In the genomic region with DNA sequence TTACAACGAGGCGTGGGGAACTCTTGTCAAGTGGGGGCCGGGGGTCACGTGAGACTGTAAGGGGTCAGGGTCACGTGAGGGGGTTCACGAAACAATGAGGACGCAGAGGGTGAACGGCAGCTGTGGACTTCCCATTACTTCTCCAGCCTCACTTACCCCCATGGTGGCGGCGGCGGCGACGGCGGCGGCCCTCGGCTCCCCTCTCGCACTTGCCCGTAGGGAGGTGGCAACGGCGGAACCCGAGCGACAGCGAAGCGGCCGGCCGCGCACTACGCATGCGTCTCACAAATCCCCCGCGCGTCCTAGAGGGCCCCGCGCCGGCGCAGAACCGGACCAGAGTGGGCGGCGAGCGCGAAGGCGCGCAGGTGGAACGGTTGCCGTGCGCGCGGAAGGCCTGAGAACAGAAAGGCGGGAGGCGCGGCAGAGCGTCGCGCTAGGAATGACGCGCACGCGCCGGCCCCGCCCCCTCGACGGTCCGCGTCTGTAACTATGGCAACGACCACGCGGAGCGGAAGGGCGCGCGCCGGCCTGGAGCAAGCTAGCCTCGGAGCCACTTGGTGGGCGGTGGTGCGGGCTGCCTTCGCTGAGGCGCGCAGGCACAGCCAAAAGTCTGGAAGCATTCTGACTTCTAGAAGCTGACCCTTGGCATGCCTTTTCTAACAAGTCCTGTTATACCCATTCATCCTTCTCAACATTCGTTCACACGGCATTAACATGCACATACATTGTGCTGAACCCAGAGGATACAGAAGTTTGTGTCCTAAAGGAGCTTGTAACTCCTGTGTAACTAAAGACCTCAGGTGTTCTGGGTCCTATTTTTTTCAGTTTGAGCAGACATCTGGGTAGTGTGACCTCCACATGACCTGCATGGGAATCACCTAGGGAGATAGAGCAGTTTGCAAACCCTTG, we compare ENCODE assay signal across 8 mouse cellular contexts. TPM values are rescaled to one million over a fixed set of nuclear protein-coding genes. Genes with fewer than 3 reads are reported as not detected.
DNase-seq lines count a peak whose midpoint lies in the region; ATAC-seq lines count a peak whose summit lies in the region.

Gene Naa40 (minus strand): TSS at position 402 of the 909 bp plus-strand sequence.

- H3K27me3 ChIP-seq in hindbrain, embryonic 16.5 days (replicated peaks; ENCODE audit: control insufficient read depth, insufficient read depth, low read length): no peaks in the 10 kb centered on the region

- no peaks in the 10 kb centered on the region for H3K9me3 ChIP-seq in hindbrain, embryonic 16.5 days (ENCODE audit: control insufficient read depth, low read length)

- 0 out of 2 replicates have a peak, but pooled peaks cover 3% of the 10 kb centered on the region for H3K36me3 ChIP-seq in hindbrain, embryonic 16.5 days (ENCODE audit: control insufficient read depth, insufficient read depth, low read length)
- H3K36me3 ChIP-seq in macrophage (ENCODE audit: inconsistent target): no peaks in the 10 kb centered on the region; the same call in 1 of the 2 replicates

- H3K27ac ChIP-seq in hindbrain, embryonic 16.5 days (ENCODE audit: low read depth, low read length): peak within 1 kb of the TSS; percentile 75
- H3K27ac ChIP-seq in macrophage: peak within 1 kb of the TSS; percentile 76

- peaks cover 46% of the 10 kb centered on the region for H3K79me2 ChIP-seq in macrophage (ENCODE audit: inconsistent target)

- peak within 1 kb of the TSS; percentile 95 for H3K4me2 ChIP-seq in hindbrain, embryonic 16.5 days (ENCODE audit: low read length)

- WGBS in hindbrain, embryonic 16.5 days: under 1% methylated on average over 72 of the region's 80 CpGs
- WGBS in macrophage (ENCODE audit: missing documents): under 1% methylated on average over 78 of the region's 80 CpGs

- ATAC-seq in hindbrain, embryonic 16.5 days: peak; percentile 98

- peak within 1 kb of the TSS; percentile 78 for H3K9ac ChIP-seq in hindbrain, embryonic 16.5 days (ENCODE audit: low read depth, low read length)

- H3K4me3 ChIP-seq in hindbrain, embryonic 16.5 days (ENCODE audit: low read length): peak within 1 kb of the TSS; percentile 55
- H3K4me3 ChIP-seq in macrophage (ENCODE audit: inconsistent target): peak within 1 kb of the TSS; percentile 86

- peak; percentile 93 for DNase-seq in T-cell, adult 2 months (ENCODE audit: low spot score)
- peak; percentile 91 to 96 for DNase-seq in cerebellum, postnatal 36 days
- peak; percentile 89 for DNase-seq in gastrocnemius, adult 18-20 months (ENCODE audit: low spot score)
- peak; percentile 85 to 95 for DNase-seq in left cerebral cortex, adult 18-20 months (ENCODE audit: low spot score in 2 of 2)
- peak; percentile 94 for DNase-seq in right cerebral cortex, adult 18-20 months
- peak; percentile 77 for DNase-seq in urinary bladder, postnatal 10 days (ENCODE audit: low spot score)

- H3K4me1 ChIP-seq in hindbrain, embryonic 16.5 days (ENCODE audit: control insufficient read depth, insufficient read depth, low read depth, low read length): peaks cover 12% of the 10 kb centered on the region

RNA-seq across cellular contexts. Expression of gene Naa40, which starts in this region (rescaled TPM):
- total RNA-seq in gastrocnemius, adult 18-20 months (2021): 10 to 100 TPM; 11.6 to 12.2 TPM
- polyA plus RNA-seq in hindbrain, embryonic 16.5 days (2015; fragmentation: Nextera tagmentation; extraction: Ambion mirVana): 60.6 and 66.9 TPM in 2 replicates
- 10 to 100 TPM; 27.7 to 29.8 TPM for total RNA-seq in left cerebral cortex, adult 18-20 months (2021)
- total RNA-seq in macrophage (2018; cell fraction: chromatin; rRNA removed): 100 to 1,000 TPM in 6 of 26 experiments, 10 to 100 TPM in 20; 43.7 to 118 (median 77.6) TPM
- 10 to 100 TPM; 17.6 to 32.0 (median 25.1) TPM for total RNA-seq in macrophage (2018; cell fraction: cytosol; rRNA removed)
- total RNA-seq in macrophage (2018; cell fraction: nucleus; rRNA removed): 10 to 100 TPM; 32.1 to 95.4 (median 52.3) TPM
- 17.5 to 29.1 TPM (median 25.8 TPM) in 3 replicates for polyA plus RNA-seq in macrophage (2018)

Comparison
In these comparisons a context has a peak if more than half of its experiments do, and no peak if none do; other contexts are left out.
1. Peak in every context shown above with its lines: DNase-seq, ATAC-seq, H3K4me3 ChIP-seq and H3K27ac ChIP-seq.